Mouse (Mus musculus): ENCODE results near the gene Dlx6. TPM values are rescaled to one million over a fixed set of nuclear protein-coding genes. Genes with fewer than 3 reads are reported as not detected.

Dlx6 gene
- polyA plus RNA-seq, 1 experiment from 2014 or later, result 0.47 TPM

Other genes starting within 250 kb of the Dlx6 start
- 3.4 and 14.5 TPM in 2 replicates for gene Dlx5, start 18.8 kb downstream of the Dlx6 start, polyA plus RNA-seq (2016; fragmentation: Nextera tagmentation; extraction: Ambion mirVana)
- 6.4 and 6.6 TPM in 2 replicates for gene Sdhaf3, start 92.7 kb downstream of the Dlx6 start, polyA plus RNA-seq (2016; fragmentation: Nextera tagmentation; extraction: Ambion mirVana)

Data from hindbrain, embryonic 10.5 days (tissue).